Mouse (Mus musculus) left cerebral cortex, adult 11 months (tissue): ENCODE measurements around the gene Ptpn14.
A peak's percentile ranks its signal among the peaks of the same experiment; 100 is the strongest.

Experiments used
- DNase-seq: peaks from one replicate; pipeline ENCODE4 v3.0.0; 2022; ENCODE audit warnings: low spot score

The Ptpn14 gene

DNA sequence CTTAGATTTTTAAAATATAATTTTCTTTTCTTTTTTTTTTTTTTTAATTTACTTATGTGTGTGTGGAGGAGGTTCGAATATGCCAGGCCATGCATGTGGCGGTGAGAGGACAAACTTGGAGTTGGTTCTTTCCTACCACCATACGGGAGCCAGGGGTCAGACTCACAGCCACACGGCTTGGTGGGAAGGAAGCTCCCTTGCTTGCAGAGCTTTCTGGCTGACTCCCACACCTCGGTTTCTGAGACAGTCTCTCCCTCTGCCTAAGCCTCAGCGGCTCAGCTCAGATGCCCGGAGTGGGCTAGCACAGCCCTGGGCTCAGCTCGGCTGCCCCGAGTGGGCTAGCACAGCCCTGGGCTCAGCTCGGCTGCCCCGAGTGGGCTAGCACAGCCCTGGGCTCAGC lies 10.5 kb upstream of the Ptpn14 start:
- DNase-seq = no peak

DNA sequence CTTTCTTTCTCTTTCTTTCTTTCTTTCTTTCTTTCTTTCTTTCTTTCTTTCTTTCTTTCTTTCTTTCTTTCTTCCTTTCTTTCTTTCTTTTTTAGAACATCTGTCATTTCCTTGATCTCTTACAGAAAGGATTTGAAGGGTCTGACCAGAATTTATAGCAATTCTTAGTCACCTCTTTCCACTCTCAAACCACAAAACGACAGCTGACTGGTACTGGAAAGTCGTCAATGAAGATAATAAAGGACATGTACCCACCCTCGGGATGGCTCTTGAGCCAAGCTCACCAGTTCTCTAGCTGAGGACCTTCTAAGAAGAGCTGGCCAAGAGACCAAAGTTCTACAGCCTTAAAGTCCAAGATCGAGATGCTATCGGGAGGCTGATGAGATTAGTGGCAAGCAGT lies 9.5 kb upstream of the Ptpn14 start:
- DNase-seq = no peak

DNA sequence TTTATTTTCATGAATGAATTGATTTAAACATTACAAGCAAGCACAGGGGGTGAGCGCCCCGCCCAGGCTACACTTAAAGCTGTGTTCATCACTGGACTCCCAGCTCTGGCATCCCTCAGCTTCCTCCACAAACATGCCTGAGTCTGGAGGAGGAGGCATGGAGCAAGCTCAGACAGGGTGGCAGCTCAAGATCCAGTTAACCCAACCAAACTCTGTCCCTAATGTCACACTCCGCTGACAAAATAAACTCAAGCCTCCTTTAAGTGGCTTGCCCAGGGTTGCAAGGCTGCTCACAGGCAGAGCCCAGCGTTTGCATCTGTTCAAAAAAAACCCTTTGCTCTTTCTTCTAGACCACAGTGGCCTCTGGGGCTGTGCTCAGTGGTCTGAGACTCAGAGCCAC lies 1.9 kb upstream of the Ptpn14 start:
- DNase-seq = no peak

GRCm38 (mm10) chr1:189727346-189727883 lies 653 bp upstream of the Ptpn14 start:
- no peak for DNase-seq

GRCm38 (mm10) chr1:189728784-189729115 lies 682 bp downstream of the Ptpn14 start:
- no peak for DNase-seq

DNA sequence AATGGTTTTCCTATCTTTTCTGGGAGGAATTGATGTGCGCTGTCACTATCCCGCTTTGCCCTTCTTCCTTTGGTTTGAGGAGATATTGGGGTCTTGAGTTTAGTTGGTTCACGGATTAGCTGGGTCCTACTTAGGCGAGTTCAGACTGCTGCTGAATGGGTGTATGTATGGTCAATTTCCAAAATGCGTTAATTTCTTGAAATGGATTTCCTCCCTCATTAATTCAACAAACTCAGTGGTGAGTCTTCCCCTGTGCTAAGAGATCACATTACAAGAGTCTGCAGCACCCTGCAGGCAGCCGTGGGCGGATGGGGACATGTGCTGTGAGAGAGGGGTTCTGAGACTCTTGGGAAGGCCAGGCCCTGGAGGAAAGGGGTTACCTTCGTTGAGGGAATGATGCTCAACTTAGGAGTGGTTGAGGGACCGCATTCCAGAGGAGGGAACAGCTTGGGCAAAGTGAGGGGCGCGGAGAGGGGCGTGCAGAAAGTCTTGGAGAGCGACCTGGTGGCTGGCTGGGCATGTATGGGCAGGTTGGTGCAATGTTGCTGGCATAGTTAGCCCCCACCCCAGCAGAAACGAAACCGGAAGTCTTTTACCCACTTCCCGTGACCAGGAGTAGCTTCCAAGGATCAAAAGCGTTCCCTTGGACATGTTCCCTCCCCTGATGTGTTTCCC lies 1.2 kb downstream of the Ptpn14 start:
- DNase-seq = no peak

DNA sequence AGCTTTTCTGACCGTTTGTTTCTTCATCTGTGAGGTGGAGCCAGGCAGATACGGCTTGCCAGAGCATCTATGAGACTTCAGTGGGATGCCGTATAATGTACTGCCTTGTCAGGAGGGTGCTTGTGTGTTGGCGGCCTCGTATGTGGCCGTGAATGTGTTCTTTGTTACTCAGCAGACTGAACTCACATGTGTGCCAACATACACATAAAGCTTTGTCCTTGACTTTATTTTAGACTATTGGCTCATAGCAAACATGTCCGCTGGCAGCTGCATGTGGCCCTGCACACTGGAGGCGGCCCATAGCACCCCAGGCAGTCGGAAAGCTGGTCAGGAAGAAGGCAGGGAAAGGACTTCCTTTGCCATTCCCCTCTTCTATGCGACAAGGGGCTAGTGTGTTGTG lies 3.6 kb downstream of the Ptpn14 start:
- DNase-seq = no peak

- DNase-seq = no peak
These were observed 4.1 kb downstream of the Ptpn14 start for GRCm38 (mm10) chr1:189732156-189732555.

GRCm38 (mm10) chr1:189740075-189740474 lies 12.0 kb downstream of the Ptpn14 start:
- DNase-seq = no peak

DNA sequence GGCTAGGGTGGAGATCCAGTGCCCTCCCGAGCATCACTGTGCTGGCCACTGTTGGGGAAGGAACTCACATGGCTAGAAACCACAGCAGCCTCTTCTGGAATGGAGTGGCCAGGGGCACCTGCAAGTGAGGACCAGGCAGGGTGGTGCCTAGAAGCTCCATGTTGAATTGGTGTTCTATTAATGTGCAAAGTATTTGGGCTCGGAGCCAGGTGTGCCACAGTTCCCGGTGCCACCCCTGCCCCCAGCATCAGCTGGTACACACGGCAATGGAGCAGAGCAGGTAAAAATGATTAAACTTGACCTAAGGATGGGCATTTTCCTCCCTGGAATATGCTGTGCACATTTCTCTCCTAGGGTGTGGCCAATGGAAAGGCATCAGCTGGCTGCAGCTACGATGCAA lies 14.0 kb downstream of the Ptpn14 start:
- no peak for DNase-seq

DNA sequence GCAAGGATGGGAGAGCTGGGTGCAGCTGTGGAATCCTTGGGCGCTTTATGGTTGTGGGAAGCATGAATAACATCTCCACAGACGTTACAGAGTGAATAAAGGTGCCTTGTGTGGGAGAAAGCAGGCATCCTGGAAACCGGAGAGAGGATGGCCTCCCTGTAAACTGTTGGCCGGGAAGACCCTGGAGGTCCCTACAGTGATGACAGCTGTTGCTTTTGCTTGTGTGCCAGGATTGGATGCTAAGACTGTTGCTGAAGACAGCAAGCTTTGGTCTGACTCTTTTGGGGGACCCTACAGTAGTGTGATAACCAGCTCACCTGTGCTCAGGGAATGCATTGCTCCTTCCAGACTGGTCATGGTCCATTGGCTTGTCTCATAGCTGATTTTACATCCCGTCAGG lies 15.1 kb downstream of the Ptpn14 start:
- DNase-seq = no peak

- no peak for DNase-seq
These were observed 17.0 kb downstream of the Ptpn14 start for GRCm38 (mm10) chr1:189744914-189745710.

DNA sequence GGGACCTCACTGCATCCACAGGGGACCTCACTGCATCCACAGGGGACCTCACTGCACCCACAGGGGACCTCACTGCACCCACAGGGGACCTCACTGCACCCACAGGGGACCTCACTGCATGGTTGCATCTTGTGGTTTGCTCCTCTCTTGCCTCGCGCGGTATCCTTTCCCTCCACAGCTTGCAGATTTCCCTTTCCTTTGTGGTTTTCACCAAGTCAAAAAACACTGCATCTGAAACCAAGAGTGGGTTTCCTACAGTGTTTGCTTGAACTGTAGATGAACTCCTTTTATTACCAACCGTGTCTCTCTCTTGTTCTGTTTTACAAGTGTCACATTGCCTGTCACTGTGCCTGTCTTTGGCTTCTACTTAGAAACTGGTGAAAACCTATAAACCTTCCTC lies 18.5 kb downstream of the Ptpn14 start:
- no peak for DNase-seq

DNA sequence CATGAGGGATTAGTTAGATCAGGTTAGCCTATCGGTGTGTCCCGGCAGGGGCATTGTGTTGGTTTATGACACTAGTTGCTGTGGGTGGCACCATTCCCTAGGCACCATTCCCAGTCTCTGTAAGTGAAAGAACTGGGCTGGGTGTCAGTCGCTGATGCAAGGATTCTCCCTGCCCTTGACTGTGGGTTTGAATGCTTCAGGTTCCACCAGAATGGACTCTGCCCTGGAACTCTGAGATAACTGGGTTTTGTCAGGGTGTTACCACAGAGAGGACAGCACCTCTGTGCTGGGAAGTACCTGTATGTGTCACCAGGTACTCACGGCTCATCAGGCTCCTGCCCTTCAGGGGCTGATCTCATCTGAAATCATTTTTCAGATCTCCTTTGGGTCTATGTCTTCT lies 21.7 kb downstream of the Ptpn14 start:
- no peak for DNase-seq

GRCm38 (mm10) chr1:189750233-189750632 lies 22.2 kb downstream of the Ptpn14 start:
- no peak for DNase-seq

- no peak for DNase-seq
These were observed 24.2 kb downstream of the Ptpn14 start for GRCm38 (mm10) chr1:189752245-189752644.

- DNase-seq = no peak
These were observed 27.0 kb downstream of the Ptpn14 start for GRCm38 (mm10) chr1:189755072-189755471.

DNA sequence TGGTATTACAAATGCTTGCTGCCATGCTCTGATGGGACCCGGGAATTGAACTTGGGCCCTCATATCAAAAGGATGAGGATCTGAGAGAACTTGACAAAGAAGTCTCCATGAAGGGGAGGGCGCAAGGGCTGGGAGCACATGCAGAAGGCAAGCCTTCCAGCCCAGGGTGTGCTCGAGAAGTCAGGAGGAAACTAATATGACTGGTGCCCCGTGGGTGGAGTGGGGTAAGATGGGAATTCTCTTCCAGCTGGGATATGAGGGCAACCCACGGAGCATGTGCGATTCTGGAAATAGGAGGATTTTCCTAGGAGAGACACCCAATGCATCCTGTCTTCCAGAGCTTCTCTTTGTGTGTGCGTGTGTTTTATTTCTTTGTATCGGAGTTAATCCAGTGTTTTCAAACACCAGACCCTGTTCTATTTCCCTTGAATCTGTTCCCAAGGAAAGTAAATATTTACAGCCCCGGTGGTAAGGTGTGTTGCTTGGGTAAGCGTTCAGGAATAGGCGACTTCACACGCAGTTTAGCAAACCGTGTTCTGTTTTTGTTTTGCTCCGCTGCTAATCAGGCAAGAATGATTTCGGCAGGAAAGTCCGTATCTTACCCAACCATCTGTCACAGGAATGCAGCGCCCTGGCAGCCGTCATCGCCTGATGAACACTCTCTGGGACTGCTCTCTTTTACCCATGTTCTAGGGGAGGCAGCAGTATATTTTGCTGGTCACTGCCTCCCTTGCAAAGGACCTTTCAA lies 28.4 kb downstream of the Ptpn14 start:
- no peak for DNase-seq

DNA sequence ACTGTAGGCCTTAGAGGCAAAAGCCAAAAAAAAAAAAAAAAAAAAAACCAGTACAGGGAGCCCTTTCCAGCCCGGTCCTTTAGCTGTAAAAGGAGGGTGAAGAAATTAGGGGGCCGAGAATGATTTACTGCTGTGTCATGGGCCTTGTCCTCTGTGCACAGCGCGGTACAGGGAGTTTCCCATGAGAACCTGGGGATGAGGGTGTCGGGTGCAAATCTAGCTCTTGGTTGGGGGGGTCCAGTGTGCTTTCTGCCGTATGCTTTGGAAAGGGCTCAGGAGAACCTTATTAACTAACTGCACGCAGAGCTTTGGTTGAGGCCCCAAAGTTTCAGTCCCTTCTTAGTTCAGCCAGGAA lies 29.0 kb downstream of the Ptpn14 start:
- DNase-seq = no peak

DNA sequence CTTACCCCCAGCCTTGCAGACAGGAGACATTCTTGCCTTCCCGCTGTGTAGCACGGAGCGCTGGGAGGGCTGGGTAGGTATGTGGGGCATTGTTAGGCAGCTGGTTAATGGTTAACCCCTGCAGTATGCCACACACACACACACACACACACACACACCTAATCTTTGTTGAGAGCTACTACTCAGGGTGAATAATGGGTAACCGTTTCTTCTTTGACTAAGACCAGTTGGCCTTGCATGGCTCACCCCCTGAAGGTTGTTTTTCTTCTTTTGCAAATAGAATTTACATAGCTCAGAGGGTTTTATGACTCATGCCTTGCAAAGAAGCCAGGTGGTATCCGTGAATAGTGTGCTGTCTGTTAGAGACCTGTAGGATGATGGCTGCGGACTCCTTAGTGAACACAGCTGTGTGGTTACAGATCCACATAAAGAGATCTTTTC lies 33.5 kb downstream of the Ptpn14 start:
- DNase-seq = peak; percentile 13

DNA sequence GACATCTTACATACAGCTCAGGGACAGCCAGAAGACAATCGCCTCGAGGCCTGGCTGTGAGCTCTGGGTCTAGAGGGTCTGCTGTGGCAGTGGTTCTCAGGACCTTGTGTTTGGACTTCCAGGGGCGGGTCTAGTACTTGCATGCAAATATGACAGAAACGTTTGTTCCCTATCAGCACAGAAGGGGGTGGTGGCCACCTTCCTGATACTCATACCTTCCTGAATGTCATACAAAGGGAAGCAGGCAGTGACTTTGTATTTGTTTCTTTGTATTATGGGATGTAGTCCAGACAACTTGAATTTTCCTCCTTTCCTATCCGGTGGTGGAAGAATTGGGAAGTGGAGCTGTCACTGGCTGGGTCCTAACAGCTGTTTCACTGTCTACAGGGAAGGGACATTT lies 36.2 kb downstream of the Ptpn14 start:
- no peak for DNase-seq

- no peak for DNase-seq
These were observed 39.1 kb downstream of the Ptpn14 start for GRCm38 (mm10) chr1:189767164-189767563.

- no peak for DNase-seq
These were observed 39.8 kb downstream of the Ptpn14 start for GRCm38 (mm10) chr1:189767910-189768309.
